Mouse (Mus musculus): ENCODE measurements around the gene Gsg1. TPM values are rescaled to one million over a fixed set of nuclear protein-coding genes. Genes with fewer than 3 reads are reported as not detected.

Gsg1 gene
- total RNA-seq (2015; ENCODE audit: low replicate concordance): not detected in 2 replicates
- not detected in 2 replicates for total RNA-seq (2017; ENCODE audit: low replicate concordance)

DNA sequence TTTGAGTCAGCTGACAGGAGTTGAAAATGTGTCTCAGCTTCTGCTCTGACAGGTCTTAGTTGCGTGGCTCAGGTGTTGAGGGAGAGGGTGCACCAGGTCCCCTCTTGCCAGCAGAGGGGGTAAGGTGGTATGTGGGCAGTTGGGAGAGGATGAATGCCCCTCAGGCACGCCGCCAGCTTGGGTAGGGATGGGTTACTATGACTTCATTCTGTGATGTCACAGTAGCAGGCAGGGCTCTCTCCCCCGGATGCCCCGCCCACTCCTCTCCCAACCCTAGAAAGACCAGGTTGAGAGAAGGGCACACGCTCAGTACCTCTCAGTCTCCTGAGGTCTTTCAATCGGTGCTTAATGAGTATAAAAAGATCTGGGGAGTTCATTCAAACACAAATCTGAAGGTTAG lies at the start of gene Gsg1:
Gene Gsg1 (minus strand): TSS at position 199 of the 400 bp plus-strand sequence.
- ATAC-seq (replicated peaks; ENCODE audit: low FRiP score, poor library complexity, severe bottlenecking): no peak

DNA sequence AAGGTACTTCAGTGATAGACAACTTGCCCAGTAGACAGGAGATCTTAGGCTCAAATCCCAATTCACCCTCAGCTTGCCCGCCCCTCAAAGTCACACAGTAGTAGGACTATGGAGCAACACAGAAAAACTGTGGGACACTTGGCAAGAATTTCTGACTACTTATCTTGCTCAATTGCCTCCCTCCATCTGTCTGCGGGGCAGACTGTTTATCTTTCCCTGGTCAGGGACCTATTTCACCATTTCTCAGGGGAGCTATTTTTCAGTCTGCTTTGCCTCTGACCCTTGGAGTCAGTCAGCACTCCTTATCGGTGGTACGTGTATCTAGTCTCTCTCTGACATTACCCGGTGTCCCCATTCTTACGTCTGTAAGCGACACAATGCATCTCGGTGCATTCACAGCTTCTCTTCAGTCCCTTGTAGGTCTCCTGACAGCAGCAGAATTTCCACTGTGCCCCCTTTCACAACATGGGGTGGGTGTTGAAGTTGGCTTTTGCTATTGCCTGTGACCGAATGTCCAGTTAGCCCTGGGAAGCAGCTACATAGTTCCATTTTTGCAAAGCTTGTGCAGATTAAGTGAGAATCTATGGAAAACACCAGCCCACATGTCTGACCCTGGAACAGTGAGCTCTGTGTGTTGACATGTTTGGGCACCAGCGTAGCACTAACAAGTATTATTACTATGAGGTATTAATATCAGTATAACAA lies 48.4 kb upstream of the Gsg1 start:
- no peak for ATAC-seq (replicated peaks; ENCODE audit: low FRiP score, poor library complexity, severe bottlenecking)

DNA sequence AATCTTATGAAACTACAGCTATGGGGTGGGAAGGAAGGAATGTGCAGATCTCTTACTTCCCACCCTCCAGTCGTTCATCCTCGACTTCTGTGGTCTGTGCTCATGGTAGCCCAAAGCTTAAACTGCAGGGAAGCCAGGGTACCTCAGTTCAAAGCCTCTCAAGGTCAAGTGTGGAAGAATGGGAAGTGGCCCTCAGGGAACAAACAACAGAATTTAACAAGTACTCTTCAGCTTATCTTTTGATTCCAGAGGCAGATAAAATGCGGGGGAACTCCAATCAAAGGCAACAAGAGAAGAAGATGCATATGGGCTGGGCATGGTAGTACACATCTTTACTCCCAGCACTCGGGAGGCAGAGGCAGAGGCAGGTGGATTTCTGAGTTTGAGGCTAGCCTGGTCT lies 46.3 kb upstream of the Gsg1 start:
- no peak for ATAC-seq (replicated peaks; ENCODE audit: low FRiP score, poor library complexity, severe bottlenecking)

DNA sequence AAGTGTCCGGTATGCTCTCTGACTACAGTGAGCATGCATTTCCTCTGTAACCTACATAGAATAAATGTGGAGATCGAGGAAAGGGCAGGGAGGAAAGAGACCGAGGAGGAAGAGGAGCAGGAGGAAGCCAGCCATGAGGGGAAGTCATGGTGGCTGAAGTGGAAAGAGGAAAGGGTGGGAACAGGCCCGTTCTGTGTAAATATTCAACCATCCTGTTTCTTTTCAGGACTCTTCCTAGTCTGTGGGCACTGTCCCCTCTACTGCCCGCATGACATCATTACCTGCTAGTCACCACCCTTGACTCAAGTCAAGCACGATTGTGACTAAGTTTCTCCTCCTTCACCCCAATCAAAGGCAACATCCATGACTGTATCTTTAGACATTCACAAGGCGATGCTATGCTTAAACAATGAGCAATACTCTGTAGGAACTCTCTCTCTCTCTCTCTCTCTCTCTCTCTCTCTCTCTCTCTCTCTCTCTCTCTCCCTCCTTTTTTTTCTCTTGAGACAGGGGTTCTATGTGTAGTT lies 44.9 kb upstream of the Gsg1 start:
- no peak for ATAC-seq (replicated peaks; ENCODE audit: low FRiP score, poor library complexity, severe bottlenecking)

DNA sequence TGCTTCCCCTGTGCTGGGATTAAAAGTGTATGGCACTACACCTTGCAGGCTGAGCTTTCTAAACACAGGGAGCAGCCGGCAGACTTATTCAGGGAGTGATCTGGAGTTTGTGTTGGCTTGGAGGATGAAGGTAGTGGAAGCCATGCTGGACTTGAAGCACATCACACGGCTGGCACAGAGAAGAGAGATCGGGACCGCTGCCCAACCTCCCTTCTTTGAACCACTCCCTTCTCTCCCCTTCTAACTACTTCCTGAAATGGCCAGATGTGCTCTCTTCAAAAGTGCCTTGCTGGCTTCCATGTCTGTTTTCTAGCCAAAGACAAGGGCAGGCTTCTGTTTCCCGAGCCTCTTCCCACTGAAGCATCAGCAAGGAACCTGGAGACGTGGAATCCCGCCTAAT lies 43.4 kb upstream of the Gsg1 start:
- ATAC-seq (replicated peaks; ENCODE audit: low FRiP score, poor library complexity, severe bottlenecking): no peak

DNA sequence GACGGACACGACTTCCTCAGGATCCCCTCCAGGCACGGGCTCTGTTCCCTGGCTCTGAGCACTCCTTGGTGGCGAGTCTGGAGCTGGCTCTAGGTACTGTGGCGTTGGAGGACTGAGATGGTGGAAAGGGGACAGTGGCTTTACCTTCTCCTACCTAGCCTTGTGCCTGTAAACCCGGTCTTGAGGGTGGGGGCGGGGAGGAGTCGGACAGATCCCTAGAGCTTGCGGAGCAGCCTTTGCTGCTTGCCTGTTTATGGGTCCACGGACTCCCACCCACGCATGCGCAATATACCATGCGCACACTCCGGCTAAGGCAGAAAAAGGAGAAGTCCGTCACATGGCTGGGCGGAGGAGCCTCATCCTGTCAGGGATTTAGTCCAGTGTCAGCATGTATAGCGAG lies 42.1 kb upstream of the Gsg1 start:
- no peak for ATAC-seq (replicated peaks; ENCODE audit: low FRiP score, poor library complexity, severe bottlenecking)

DNA sequence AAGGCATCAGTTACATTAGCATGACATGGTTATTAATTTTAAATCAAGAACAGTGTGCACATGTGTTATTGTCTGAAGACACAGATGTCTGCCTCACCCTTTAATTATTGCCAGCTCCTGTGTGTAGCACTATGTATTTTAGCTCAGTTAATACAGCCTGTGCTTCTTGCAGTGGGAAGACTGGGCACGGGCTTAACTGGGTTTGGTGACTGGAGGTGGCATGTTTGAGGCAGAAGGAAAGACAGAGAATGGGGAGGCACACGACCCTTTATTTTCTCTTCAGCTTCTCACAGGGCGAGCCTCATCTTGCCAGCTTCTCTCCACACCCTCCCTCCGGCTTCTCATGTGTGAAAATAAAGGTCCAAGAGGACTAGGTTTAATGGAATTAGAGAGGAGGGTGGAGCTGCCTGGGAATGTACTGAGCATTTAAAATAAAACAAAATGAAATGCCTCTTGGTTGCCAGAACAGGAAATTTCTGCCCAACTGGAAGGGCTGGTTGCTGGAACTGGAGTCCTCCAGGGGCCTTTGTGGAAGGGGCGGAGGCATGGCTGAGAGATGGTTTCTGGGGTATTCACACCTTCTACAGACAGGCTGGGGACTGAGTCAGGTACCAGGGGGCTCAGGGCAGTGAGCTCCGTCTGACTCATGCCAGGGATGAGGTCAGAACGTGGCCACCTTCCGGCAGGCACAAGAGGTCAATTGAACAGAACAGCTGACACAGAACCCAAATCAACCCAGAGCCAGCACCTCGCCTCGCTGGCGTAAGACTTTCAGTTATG lies 41.1 kb upstream of the Gsg1 start:
- ATAC-seq (replicated peaks; ENCODE audit: low FRiP score, poor library complexity, severe bottlenecking): no peak

DNA sequence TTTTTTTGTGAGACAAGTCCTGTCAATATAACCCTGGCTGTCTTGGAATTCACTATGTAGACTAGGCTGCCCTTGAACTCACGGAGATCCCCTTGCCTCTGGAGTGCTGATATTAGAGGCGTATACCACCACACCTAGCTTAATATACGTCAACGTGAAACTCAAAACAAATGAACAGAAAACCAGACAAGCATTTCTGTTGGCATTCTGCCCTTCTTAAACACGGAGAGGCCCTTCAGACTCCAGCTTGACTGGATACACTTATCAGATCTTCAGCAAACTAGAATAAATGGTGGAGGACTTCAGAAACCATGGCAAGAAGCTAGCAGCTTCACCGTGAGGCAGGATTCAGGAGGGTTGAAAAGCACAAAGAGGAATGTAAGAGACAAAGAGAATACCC lies 40.0 kb upstream of the Gsg1 start:
- ATAC-seq (replicated peaks; ENCODE audit: low FRiP score, poor library complexity, severe bottlenecking): no peak

DNA sequence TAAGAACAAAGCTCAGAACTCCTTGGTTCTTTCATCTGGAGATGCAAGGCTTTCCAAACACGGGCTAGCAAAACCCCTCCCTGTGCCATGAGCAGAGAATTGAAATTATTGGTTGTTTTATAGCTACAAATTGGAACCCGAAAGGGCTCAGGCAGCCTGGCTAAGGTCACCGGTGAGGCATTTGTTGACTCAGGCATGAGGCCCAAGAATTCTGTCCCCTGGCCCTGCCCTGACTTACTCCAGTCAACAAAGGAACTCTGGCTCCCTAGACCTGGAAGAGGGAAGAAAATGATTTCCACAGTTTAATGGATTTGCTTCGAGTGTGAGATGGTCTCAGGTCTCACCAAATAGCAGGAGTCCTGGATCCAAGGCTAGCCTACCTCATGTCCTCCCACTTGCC lies 38.2 kb upstream of the Gsg1 start:
- ATAC-seq (replicated peaks; ENCODE audit: low FRiP score, poor library complexity, severe bottlenecking): no peak

DNA sequence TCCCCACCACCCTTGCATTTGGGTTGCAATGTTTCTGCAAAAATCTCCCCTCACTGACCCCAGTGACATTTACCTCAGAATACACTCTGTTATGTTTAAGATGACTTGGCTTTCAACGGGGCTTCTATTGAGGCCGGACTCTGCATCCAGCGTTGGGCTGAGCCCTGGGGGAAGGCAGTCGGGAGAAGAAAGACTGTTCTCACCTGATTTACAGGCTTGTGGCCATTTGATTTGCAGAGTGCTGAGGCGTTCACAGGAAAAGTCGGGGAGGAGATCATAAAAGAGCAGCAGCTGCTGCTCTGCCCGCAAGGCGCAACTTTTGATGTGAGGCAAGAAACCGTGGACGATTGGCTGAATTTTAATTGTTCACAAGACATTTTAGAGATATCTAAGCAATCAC lies 25.7 kb upstream of the Gsg1 start:
- ATAC-seq (replicated peaks; ENCODE audit: low FRiP score, poor library complexity, severe bottlenecking): no peak

DNA sequence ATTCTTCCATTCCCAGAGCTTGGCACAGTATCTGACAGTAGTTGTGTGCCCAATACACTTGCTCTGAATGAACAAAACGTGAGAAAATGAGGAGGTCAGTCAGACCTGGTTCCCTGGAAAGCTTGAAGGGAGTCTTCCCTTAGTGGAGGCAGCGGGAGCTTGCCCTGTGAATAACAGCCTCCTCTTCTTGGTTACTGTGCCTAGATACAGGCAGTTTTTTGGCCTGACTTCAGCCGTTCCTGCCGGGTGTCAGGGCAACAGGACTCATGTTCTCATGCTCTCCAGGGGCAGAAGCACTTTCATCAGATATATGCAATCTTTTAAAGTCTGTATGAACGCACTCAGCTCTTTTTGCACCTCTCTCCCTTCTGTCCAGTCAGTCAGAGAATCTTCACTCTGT lies 25.1 kb upstream of the Gsg1 start:
- ATAC-seq (replicated peaks; ENCODE audit: low FRiP score, poor library complexity, severe bottlenecking): no peak

DNA sequence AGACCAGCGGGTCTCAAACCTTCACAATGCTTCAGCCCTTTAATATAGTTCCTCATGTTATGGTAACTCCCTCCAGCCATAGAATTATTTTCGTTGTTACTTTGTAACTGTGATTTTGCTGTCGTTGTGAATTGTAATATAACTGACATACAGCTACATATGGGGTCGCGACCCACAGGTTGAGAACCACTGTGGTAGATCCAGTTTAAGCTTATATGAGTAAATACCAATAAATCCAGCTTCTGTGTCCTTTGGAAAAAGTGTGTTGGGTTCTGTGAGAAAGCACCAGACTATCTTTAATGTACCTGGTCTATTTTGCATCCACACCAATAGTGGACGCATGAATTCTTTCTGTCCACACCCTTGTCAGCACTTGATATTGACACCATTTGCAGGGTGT lies 24.2 kb upstream of the Gsg1 start:
- no peak for ATAC-seq (replicated peaks; ENCODE audit: low FRiP score, poor library complexity, severe bottlenecking)

DNA sequence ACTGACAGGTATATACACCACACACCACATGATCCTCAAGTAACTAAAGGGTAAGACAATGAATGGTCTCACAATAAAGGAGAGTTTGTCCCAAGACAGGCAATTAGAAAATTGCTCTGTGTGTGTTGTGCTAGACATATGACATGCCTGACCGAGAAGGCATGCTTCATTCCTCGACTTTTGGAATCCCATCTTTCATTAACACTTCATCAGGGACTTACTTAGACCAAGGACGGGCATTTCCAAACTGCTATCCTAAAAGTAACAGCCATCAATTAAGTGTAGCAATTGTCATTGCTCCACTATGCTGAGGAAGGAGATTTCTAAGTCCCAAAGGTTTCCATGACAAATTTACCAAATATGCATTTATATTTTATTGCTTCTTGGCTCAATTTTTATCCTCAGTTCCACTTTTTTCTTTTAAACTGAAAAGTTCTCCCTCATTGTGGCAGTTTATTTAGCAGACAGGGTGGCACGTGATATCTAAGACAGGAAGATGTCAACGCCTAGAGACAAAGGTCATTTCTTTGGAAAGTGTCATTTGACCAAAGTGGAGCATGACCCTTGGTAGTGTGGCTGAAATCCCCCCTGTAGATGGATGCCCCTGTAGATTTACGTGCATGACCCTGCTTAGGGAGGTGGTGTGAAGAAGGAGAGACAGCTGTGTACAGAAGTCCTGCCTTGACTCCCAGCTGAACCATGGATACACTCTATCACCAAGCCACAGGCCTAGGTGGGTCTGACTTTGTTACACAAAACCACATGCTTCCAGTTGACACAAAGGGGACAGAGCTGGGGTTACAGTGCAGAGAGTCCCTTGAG lies 22.5 kb upstream of the Gsg1 start:
- ATAC-seq (replicated peaks; ENCODE audit: low FRiP score, poor library complexity, severe bottlenecking): no peak

DNA sequence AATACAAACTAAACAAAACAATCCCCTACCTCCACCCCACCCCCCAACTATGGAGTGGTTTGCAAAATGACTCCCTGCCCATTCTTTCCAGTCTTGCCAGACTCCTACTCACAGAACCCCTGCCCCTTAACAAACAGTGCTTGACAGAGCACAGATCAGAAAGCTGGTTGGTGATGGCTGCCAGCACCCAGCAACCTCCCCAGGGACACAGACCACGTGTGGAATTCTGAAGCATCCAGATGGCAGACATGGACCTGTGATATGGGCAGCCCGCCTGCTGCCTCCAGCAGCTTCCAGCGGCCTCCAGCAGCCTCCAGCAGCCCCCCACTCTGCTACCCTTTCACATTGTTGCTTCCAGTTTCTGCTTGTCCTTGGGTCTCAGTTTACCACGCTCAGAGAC lies 21.1 kb upstream of the Gsg1 start:
- ATAC-seq (replicated peaks; ENCODE audit: low FRiP score, poor library complexity, severe bottlenecking): no peak

DNA sequence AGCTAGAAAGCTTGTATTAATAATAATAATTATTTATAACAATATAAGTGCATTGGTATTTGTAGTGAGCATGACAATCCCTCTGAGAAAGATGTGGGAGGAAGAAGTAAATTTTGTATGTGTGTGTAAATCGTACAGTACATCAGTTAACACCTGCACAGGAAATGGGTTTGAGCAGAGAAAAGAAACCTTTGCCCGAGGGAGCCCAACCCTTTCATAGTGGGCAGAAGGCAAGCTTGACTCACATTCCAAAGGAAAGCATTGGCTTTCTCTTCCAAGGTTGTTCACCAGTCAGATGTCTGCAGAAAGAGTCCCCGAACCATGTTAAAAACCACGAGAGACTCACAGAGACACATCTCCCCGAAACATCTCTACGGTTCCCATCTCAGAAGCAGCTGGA lies 18.9 kb upstream of the Gsg1 start:
- ATAC-seq (replicated peaks; ENCODE audit: low FRiP score, poor library complexity, severe bottlenecking): no peak

DNA sequence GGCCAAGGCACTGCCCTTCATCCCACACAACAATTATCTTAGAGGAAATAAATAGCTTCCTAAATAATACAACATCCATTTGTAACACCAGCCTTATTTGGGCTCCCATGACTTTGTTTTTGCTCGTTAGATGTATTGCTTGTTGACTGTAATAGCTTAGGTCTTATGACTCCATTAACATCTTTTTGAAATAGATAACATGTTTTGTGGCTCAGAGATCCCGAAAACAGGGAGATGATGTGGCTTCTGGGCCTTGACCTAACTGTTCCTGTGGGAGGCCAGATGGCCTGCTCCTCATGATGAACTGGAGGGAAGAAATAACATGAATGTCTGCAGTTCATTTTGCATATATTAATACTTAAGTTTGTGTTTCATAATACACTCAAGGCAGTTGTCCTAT lies 17.6 kb upstream of the Gsg1 start:
- ATAC-seq (replicated peaks; ENCODE audit: low FRiP score, poor library complexity, severe bottlenecking): no peak

DNA sequence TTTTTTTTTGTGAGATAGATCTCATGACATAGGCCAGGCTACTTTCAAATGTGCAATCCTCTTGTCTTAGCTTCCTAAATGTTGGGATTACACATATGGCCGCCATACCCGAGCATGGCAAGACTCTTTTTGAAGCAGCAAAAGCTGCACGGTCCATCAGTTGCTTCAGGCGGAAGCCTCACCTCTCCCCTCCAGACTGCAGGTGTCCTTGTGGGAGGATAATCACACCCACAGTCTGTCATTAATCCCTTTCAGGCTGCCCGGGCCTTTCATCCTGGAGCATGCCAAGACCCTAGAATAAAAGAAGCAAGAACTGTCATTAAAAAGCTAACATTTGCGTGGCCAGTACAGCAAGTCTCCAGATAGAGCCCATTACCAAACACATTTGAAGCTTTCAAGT lies 15.5 kb upstream of the Gsg1 start:
- no peak for ATAC-seq (replicated peaks; ENCODE audit: low FRiP score, poor library complexity, severe bottlenecking)

DNA sequence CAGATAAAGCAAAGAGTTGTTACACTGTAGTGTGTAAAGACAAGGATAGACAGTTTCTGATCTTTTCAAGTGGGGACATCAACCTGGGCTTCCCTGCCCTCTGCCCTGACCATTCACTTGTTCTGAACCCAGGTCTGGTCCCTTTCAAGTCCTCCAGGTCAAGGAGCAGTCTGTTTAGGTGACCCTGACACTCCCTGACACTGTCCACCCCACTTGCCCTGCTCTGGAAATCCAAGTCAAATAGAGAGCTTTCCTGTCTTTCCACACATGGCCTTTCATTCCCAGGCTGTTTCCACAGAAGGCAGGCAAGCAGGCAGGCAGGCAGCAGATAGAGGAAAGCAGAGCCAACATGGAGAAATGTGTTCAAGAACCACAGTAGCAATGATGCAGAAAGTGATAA lies 14.2 kb upstream of the Gsg1 start:
- no peak for ATAC-seq (replicated peaks; ENCODE audit: low FRiP score, poor library complexity, severe bottlenecking)

DNA sequence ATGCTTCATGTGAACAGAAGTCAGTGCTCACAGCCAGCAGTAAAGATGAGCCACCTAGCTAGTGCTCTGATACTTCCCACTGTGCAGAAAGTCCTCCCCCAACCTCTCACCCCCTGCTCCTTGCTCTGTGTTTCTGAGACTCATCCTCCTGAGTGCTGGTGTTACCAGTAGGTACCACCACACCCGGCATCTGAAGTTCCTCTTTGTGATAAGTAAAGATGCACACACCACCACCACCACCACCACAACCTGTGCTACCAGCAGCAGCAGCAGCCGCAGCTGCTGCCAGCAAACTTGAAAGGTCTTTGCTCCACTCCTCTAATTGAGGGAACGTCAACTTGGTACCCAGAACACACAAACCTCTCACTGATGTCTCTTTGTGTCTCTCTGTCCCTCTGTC lies 13.1 kb upstream of the Gsg1 start:
- ATAC-seq (replicated peaks; ENCODE audit: low FRiP score, poor library complexity, severe bottlenecking): no peak

DNA sequence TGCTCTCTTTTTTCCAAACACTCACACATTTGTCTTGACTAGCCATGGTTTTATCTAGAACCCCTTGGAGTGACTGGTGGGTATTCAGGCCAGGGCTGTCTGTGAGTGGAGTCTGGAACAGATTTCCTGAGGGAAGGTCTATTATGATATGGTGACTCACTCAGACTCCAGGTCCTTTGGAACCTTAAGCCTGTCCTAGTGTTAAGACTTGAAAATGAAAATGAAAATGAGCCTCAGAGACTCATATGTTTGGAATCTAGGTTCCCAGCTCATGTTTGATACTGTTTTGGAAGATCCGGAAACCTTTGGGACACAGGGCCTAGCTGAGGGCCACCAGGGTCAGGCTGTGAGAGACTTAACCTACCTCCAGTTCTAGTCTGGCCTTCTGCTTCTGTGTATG lies 11.9 kb upstream of the Gsg1 start:
- peak; percentile 33; the same call in 1 of the 2 replicates for ATAC-seq (replicated peaks; ENCODE audit: low FRiP score, poor library complexity, severe bottlenecking)

Measured in erythroblast, adult 5-6 weeks (primary cell).